Mouse (Mus musculus): ENCODE measurements at regions not wholly inside any gene's neighbourhood (a gene's known extent, or its start where the extent isn't known, plus 50 kb on each side); places are given as distances from the start of the nearest gene placed in this dataset.

DNA sequence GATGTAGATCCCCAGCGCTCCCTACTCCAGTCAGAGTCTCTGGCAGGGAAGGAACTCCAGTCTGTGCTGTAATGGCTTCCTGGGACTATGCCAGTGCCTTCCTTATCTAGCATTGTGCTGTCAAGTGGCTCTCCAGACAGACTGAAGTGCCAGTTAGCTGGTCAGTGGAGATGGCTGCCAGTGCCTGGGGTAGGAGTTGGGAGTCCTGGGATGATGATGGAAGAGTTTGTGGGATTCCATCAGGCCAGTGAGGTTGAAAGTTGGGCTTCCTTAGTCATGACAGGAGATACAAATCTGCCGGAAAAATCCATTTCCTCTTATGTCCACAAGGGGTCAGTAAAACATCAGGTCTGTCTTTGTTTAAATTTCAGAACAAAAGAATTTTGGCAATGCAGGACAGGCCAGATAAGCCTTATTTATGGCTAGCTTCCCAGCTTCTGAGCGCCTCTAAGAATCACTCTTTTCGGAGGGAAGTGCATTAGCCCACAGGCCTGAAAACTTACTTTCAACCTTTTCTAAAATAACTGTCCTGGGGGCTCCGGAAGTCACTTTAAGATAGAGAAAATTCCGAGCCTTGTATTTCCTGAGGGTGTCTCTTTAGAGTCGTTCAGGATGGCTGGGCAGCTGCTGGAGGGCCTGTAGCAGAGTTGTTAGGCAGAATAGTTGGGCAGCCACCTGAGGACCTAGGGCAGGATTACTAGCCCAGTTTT, 79.5 kb upstream of the Camk1g start:
- Histone ChIP-seq H3K9ac (no peak overlapping the region), H3K27me3 (no peaks in the 10 kb centered on the region; the same call in none of the 2 replicates), H3K4me3 (replicated peaks) (no peak overlapping the region), H3K4me2 (no peak overlapping the region), H3K27ac (peak overlapping the region; percentile 43; the same call in 1 of the 2 replicates), H3K36me3 (replicated peaks) (no peaks in the 10 kb centered on the region), H3K4me1 (0 out of 2 replicates have a peak, but pooled peaks cover 7% of the 10 kb centered on the region), H3K9me3 (no peaks in the 10 kb centered on the region)
- 20% methylated on average over 7 of the region's 7 CpGs for WGBS
- peak; percentile 58 for ATAC-seq (ENCODE audit: low FRiP score)

DNA sequence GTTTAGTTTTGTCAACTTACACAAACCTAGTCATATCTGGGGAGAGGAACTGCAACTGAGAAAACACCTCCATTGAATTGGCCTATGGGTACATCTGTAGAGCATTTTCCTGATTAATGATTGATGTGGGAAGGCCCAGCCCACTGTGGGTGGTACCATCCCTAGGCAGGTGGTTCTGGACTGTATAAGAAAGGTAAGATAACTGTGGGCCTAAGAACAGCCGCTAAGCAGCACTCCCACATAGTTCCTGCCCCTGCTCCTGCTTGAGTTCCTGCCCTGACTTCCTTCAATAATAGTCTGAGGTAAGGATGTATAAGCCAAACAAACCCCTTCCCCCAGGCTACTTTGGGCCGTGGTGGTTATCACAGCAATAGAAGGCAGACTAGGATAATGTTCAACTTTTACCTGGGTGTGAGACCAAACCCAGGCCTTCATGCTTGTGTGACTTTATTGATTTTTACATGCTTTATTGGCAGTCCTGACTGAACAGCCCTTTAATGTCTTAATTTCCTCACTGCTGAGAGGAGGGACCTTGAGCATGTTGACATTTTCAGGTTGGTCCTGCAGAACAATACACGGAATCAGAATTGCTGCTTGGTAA, 78.8 kb upstream of the Camk1g start:
- H3K27me3 ChIP-seq: no peaks in the 10 kb centered on the region; the same call in none of the 2 replicates
- H3K4me2 ChIP-seq: no peak overlapping the region
- no peaks in the 10 kb centered on the region for H3K36me3 ChIP-seq (replicated peaks)
- no peak overlapping the region for H3K27ac ChIP-seq
- ATAC-seq (ENCODE audit: low FRiP score): no peak
- no peaks in the 10 kb centered on the region for H3K9me3 ChIP-seq
- H3K9ac ChIP-seq: no peak overlapping the region
- H3K4me1 ChIP-seq: 0 out of 2 replicates have a peak, but pooled peaks cover 7% of the 10 kb centered on the region
- no peak overlapping the region for H3K4me3 ChIP-seq (replicated peaks)
- 82% methylated on average over 3 of the region's 3 CpGs for WGBS

DNA sequence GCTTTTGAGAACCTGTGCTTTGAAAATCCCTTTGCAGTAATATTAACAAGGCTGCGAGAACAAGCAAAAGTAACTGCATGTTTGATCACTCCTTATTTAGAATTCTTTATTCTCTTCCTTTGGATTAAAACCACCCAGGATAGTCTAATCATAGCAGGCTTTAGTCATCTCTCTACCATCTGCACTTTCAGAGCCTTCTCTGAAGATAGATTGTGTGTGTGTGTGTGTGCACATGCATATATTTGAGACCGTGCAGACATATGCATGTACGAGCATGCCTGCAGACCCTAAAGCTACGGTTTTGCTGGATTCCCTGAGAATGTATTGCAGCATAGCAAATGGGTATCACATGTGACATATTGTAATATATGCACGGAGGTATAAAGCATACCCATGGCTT, 77.5 kb upstream of the Camk1g start:
- no peaks in the 10 kb centered on the region for H3K36me3 ChIP-seq (replicated peaks)
- H3K4me1 ChIP-seq: 0 out of 2 replicates have a peak, but pooled peaks cover 7% of the 10 kb centered on the region
- H3K27ac ChIP-seq: no peak overlapping the region
- H3K9ac ChIP-seq: no peak overlapping the region
- ATAC-seq (ENCODE audit: low FRiP score): no peak
- no peaks in the 10 kb centered on the region; the same call in none of the 2 replicates for H3K27me3 ChIP-seq
- H3K9me3 ChIP-seq: no peaks in the 10 kb centered on the region
- no peak overlapping the region for H3K4me3 ChIP-seq (replicated peaks)
- 93% methylated on average over 5 of the region's 5 CpGs for whole genome bisulfite sequencing
- H3K4me2 ChIP-seq: no peak overlapping the region

DNA sequence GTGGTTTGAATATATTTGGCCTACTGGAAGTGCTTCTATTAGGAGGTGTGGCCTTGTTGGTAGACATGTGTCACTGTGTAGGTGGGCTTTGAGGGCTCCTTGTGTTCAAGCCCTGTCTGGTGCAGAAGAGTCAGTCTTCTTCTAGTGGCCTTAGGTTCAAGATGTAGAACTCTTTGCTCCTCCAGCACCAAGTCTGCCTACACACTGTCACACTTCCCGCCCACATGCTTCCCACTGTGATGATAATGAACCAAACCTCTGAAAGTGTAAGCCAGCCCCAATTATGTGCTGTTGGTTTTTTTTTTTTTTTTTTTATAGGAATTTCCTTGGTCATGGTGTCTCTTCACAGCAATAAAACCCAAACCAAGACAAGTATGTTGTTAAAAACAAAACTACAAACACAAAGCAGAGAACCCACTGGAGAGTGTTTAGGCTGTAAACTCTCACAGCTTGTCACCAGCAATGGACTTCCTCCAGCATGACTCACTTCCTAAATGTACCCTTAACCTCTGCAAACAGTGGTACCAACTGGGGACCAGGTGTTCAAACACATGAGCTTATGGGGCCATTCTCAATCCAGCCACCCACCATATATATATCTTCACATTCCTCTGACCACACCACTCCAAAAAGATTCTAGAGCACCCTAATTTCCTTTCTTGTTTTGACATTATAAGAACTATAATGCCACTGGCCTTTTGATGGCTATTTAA, 74.0 kb upstream of the Camk1g start:
- 80% methylated on average over 1 of the region's 1 CpGs for WGBS

DNA sequence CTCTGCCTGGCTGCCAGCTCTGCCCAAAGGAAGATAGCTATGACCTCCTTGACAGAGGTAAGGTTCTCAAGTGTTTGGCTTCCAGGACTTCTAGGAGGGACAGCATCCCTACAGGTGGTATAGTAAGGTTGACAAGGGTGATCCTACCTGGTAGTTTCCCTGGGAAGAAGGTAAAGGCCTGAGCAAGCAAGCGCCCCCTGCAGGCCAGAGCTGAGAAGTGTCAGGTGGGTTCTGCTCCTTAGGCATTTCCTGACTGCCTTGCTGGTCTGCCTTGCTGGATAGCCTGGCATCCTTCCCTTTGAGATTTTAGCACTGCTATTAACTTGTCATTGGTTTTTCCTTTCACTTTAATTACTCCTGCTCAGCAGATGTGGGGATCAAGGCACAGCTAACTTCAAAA, 70.4 kb upstream of the Camk1g start:
- H3K9ac ChIP-seq: no peak overlapping the region
- H3K4me2 ChIP-seq: no peak overlapping the region
- H3K36me3 ChIP-seq (replicated peaks): no peaks in the 10 kb centered on the region
- no peaks in the 10 kb centered on the region for H3K4me1 ChIP-seq
- 5% methylated on average over 1 of the region's 1 CpGs for WGBS
- H3K4me3 ChIP-seq (replicated peaks): no peak overlapping the region
- peaks cover 24% of the 10 kb centered on the region for H3K27me3 ChIP-seq
- no peaks in the 10 kb centered on the region for H3K9me3 ChIP-seq
- ATAC-seq (ENCODE audit: low FRiP score): no peak
- no peak overlapping the region for H3K27ac ChIP-seq

More for the DNA sequence above, 74.0 kb upstream of the Camk1g start:
- H3K27ac ChIP-seq: no peak overlapping the region
- ATAC-seq (ENCODE audit: low FRiP score): no peak
- no peaks in the 10 kb centered on the region for H3K36me3 ChIP-seq (replicated peaks)
- H3K4me2 ChIP-seq: no peak overlapping the region
- peaks cover 7% of the 10 kb centered on the region for H3K27me3 ChIP-seq
- no peak overlapping the region for H3K4me3 ChIP-seq (replicated peaks)
- H3K9me3 ChIP-seq: no peaks in the 10 kb centered on the region
- no peaks in the 10 kb centered on the region for H3K4me1 ChIP-seq
- no peak overlapping the region for H3K9ac ChIP-seq

DNA sequence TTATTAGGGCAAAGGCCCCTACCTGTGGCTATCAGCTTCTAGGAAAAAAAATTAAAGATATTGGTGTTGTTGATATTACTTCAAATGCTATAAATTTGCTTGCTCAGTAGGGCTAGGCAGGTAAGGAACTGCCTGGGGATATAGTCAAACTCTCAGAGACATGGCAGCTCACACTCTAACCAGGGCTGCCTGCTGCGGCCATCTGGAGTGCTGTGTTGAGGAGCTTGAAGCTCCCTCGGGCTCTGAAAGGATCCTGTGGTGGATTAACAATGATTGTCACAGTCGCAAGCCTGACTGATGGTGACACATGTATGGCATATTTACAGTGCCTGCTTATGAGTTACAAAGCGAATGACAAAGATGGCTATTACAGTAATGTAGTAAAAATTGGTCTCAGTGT, 64.2 kb upstream of the Camk1g start:
- no peak for ATAC-seq (ENCODE audit: low FRiP score)
- Histone ChIP-seq H3K27me3 (peaks cover 49% of the 10 kb centered on the region), H3K9me3 (no peaks in the 10 kb centered on the region), H3K4me2 (no peak overlapping the region), H3K4me3 (replicated peaks) (no peak overlapping the region), H3K27ac (peak overlapping the region; percentile 81), H3K36me3 (replicated peaks) (no peaks in the 10 kb centered on the region), H3K9ac (no peak overlapping the region), H3K4me1 (peaks cover 28% of the 10 kb centered on the region)
- WGBS: 53% methylated on average over 4 of the region's 4 CpGs

DNA sequence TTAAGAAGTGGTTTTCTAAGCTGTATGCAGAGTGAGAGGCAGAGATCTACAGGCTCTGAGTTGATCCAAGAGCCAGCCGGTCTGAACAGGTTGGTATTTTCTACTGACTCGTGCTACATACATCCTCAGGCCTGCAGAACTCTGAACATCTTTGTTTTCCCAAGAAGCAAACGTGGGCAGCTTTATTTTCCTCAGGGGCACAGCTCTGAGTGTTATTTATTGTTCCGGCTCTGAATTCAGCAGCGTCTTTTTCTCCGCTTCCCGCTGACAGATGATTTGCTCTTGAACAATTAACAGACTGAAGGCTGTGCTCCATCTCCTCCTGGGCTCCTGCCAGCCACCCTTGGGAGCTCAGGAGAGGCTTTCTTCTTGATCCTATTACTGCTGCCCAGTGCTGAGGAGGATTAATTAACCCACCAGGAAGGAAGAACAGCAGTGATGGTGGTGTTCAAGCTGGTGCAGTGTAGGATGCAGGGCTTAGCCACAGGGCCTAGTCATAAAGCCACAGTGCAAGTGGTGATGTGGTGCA, 63.5 kb upstream of the Camk1g start:
- no peaks in the 10 kb centered on the region for H3K36me3 ChIP-seq (replicated peaks)
- no peak overlapping the region for H3K4me3 ChIP-seq (replicated peaks)
- WGBS: 2% methylated on average over 7 of the region's 7 CpGs
- H3K27ac ChIP-seq: peak overlapping the region; percentile 81
- no peaks in the 10 kb centered on the region for H3K9me3 ChIP-seq
- ATAC-seq (ENCODE audit: low FRiP score): peak; percentile 56; the same call in 1 of the 2 replicates
- peaks cover 28% of the 10 kb centered on the region for H3K4me1 ChIP-seq
- H3K9ac ChIP-seq: no peak overlapping the region
- peaks cover 55% of the 10 kb centered on the region for H3K27me3 ChIP-seq
- 0 out of 2 replicates have a peak overlapping the region, but pooled peaks have one; percentile 16 for H3K4me2 ChIP-seq

DNA sequence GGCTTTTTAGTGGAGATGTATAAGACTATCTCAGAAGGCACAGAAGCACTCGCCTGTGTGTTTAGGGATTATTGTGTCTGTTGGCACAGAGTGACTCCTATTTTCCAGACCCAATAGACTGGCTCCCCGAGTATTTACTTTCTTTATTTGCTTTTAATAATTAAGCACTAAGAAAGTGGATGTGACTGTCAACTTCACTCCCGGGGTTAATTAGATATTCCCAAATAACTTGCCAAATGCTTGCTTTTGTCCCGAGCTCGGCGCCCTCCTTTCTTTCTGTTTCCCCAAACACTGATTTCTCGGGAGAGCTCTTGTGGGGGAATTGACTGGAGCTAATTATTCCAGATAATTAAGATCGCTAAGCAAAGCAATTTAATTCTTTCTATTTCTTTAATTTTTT, 60.1 kb upstream of the Camk1g start:
- Histone ChIP-seq H3K27me3 (peaks cover 54% of the 10 kb centered on the region), H3K4me2 (no peak overlapping the region), H3K4me3 (replicated peaks) (no peak overlapping the region), H3K9ac (no peak overlapping the region), H3K36me3 (replicated peaks) (no peaks in the 10 kb centered on the region), H3K27ac (no peak overlapping the region), H3K4me1 (peaks cover 28% of the 10 kb centered on the region), H3K9me3 (no peaks in the 10 kb centered on the region)
- WGBS: 14% methylated on average over 8 of the region's 8 CpGs
- ATAC-seq (ENCODE audit: low FRiP score): no peak

DNA sequence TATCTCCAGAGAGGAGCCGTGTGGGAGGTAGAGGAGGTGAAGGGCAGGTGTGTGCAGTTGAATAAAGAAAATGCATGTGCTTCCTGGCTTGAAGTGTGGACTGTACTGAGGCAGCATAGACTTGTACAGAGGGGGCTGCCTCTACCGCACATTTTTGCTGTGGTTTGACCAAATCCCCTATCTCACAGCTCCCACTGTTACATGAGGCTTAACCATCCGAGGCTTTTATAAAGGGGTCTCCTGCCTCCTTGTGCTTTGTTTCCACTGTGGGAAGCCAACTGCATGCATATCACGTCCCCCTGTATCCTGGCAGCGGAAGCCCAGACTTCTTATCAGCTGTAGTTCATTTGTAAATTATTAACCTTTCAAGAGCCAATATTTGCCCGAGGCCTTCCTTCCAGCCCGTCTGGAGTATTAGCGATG, 53.6 kb upstream of the Camk1g start:
- H3K9me3 ChIP-seq: no peaks in the 10 kb centered on the region
- no peaks in the 10 kb centered on the region for H3K36me3 ChIP-seq (replicated peaks)
- H3K9ac ChIP-seq: no peak overlapping the region
- no peak overlapping the region for H3K4me2 ChIP-seq
- peaks cover 24% of the 10 kb centered on the region for H3K4me1 ChIP-seq
- no peak overlapping the region for H3K4me3 ChIP-seq (replicated peaks)
- WGBS: 49% methylated on average over 8 of the region's 8 CpGs
- ATAC-seq (ENCODE audit: low FRiP score): no peak; the same call in 1 of the 2 replicates
- H3K27me3 ChIP-seq: peaks cover 52% of the 10 kb centered on the region
- H3K27ac ChIP-seq: peak overlapping the region; percentile 25; the same call in 1 of the 2 replicates

DNA sequence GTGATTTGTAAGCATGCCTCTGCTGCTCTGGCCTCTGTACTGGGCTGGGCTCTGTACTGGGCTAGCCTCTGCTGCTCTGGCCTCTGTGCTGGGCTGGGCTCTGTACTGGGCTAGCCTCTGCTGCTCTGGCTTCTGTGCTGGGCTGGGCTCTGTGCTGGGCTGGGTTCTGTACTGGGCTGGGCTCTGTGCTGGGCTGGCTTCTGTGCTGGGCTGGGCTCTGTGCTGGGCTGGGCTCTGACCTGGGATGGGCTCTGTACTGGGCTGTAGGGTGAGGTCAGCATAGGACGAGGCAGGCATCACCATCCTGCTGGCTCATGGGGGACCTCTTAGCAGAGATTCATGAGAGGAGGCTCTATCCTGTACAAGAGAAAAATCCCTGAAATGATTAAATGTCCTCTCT, 52.8 kb upstream of the Camk1g start:
- Histone ChIP-seq H3K27me3 (peaks cover 52% of the 10 kb centered on the region), H3K36me3 (replicated peaks) (no peaks in the 10 kb centered on the region), H3K9ac (no peak overlapping the region), H3K4me3 (replicated peaks) (no peak overlapping the region), H3K4me2 (no peak overlapping the region), H3K4me1 (peaks cover 27% of the 10 kb centered on the region), H3K27ac (no peak overlapping the region), H3K9me3 (no peaks in the 10 kb centered on the region)
- 74% methylated on average over 1 of the region's 1 CpGs for WGBS
- ATAC-seq (ENCODE audit: low FRiP score): no peak

DNA sequence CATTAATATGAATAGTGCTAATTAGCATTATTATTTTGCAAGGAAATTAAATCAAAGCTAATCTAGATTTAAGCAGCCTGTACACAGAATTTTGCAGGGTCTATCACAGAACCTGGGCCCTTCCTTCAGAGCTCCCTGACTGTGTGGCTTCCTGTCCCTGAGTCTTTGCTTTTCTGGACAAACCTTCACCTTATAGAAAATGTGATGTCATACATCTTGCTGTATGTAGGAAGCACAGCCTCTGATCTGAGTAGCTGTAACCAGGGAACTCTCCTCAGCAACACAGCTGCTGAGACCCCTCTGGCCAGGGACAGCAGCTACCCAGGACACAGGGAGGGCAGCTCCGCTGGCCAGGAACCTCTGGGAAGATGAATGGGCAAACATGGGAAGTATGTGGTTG, 51.7 kb upstream of the Camk1g start:
- peaks cover 27% of the 10 kb centered on the region for H3K4me1 ChIP-seq
- H3K9ac ChIP-seq: no peak overlapping the region
- H3K4me2 ChIP-seq: no peak overlapping the region
- no peak overlapping the region for H3K4me3 ChIP-seq (replicated peaks)
- H3K36me3 ChIP-seq (replicated peaks): no peaks in the 10 kb centered on the region
- no peak for ATAC-seq (ENCODE audit: low FRiP score)
- no peak overlapping the region for H3K27ac ChIP-seq
- 93% methylated on average over 1 of the region's 1 CpGs for WGBS
- peaks cover 43% of the 10 kb centered on the region for H3K27me3 ChIP-seq
- no peaks in the 10 kb centered on the region for H3K9me3 ChIP-seq

DNA sequence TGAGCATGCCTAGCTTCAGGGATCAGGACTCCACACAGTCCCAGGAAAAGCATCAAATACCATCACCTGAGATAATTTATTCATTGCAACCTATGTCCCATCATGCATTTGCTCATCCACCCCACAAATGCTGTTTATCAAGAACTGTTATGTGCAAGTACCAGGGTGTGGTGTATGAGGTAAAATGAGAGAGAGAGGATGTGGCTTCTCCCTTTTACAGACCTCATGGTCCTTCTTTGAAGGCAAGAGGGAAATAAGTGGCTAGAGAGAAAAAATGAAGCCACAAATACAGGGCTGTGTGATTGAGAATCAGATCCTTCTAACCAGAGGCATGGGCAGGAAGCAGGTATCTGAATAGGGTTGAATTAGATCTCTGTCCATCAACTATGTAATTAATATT, 51.3 kb upstream of the Camk1g start:
- Histone ChIP-seq H3K4me1 (peaks cover 27% of the 10 kb centered on the region), H3K9me3 (no peaks in the 10 kb centered on the region), H3K27me3 (peaks cover 39% of the 10 kb centered on the region), H3K36me3 (replicated peaks) (no peaks in the 10 kb centered on the region), H3K4me3 (replicated peaks) (no peak overlapping the region), H3K4me2 (no peak overlapping the region), H3K9ac (no peak overlapping the region), H3K27ac (no peak overlapping the region)
- no peak for ATAC-seq (ENCODE audit: low FRiP score)

All from forebrain, embryonic 12.5 days (tissue).